Mouse (Mus musculus): ENCODE measurements at regions not wholly inside any gene's neighbourhood (a gene's known extent, or its start where the extent isn't known, plus 50 kb on each side); places are given as distances from the start of the nearest gene placed in this dataset.

DNA sequence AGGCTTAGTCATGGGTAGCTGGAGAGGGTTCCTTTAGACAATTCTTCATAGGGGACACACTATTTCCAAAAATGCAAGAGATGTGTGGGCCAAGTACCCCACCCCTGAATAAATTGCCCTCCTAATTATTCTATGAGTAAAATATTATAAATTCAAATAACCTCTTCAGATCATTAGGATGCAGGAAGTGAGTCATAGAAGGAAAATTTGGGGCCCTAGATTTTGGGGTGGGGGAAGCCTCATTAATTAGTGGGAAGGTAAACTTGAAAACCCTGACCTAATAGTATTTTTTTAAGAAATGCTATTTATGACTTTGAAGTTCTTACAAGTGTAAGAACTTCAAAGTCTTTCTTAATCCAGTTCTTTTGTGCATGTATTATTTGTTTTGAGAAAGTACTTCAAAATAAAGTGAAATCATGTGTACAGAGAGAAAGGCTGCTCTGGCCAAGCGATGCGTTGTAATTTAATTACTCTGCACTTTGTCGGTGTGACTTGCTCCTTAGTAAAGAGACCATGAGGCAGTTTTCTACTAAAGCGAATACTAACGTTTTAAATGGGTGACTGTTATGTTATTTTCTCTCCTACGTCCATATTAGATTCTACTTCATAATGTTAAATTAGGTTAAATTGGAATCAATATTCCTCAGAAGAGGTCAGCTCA is 200.6 kb downstream of the Tgfb2 start:
- DNase-seq (ENCODE audit: extremely low spot score in 1 of 2, low spot score in 1 of 2): no peak

GRCm38 (mm10) chr1:186501726-186502125 is 204.1 kb downstream of the Tgfb2 start:
- DNase-seq (ENCODE audit: extremely low spot score in 1 of 2, low spot score in 1 of 2): no peak

- no peak for DNase-seq (ENCODE audit: extremely low spot score in 1 of 2, low spot score in 1 of 2)
Observed at GRCm38 (mm10) chr1:186497872-186498271, 207.9 kb downstream of the Tgfb2 start.

- no peak for DNase-seq (ENCODE audit: extremely low spot score in 1 of 2, low spot score in 1 of 2)
Observed at GRCm38 (mm10) chr1:186497333-186497732, 208.5 kb downstream of the Tgfb2 start.

GRCm38 (mm10) chr1:186494411-186494783 is 211.4 kb downstream of the Tgfb2 start:
- DNase-seq (ENCODE audit: extremely low spot score in 1 of 2, low spot score in 1 of 2): no peak

DNA sequence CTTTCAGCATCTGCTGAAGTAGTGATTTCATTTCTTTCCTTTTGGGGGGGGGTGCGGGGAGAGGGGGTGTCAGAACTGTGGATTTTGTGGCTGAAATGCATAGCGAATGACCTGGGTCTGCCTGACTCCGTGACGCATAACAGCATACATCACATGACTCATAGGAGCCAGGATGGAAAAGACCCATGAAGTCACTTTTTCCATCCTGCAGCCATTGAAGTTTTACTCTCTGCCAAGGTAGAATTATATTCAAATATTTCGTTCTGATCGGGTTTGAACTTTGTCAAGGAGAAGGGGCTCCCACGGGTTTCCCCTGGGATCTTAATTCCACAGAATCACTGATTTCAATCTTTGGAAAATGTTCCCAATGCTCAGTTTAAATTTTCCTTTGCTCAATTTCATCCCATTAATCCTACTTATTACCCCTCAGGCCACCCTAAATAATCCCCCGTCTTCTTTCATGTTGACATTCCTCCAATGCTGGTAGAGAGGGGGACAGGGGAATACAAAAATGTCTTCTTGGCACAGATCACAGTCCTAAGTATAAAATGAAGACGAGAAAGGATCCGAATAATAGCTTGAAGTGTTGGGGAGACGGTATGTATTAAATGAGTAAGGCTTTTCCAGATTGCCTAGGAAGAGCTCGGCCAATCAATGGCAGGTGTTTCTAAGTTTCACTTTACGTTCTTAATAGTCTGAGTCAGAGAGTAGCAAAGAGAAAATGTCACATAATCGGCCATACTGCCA is 212.0 kb downstream of the Tgfb2 start:
- no peak for DNase-seq (ENCODE audit: extremely low spot score in 1 of 2, low spot score in 1 of 2)

- DNase-seq (ENCODE audit: extremely low spot score in 1 of 2, low spot score in 1 of 2): no peak
Observed at GRCm38 (mm10) chr1:186482177-186482576, 223.6 kb downstream of the Tgfb2 start.

DNA sequence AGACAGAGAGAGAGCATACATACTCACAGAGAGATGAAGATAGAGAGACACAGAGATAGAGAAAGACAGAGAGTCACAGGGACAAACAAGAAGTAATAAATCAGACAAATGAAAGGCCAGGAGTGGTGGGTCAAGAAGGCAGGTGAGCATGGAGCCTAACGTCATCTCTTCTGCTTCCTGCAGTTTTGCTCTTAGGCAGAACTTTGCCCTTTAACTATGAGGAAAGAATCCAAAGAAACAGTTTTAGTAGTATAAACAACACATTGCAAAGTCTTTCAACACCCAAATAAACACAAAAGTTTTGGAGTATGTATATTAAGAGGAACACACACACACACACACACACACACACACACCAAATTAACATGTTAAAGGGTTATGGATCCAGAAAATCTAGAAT is 225.8 kb downstream of the Tgfb2 start:
- no peak for DNase-seq (ENCODE audit: extremely low spot score in 1 of 2, low spot score in 1 of 2)

DNA sequence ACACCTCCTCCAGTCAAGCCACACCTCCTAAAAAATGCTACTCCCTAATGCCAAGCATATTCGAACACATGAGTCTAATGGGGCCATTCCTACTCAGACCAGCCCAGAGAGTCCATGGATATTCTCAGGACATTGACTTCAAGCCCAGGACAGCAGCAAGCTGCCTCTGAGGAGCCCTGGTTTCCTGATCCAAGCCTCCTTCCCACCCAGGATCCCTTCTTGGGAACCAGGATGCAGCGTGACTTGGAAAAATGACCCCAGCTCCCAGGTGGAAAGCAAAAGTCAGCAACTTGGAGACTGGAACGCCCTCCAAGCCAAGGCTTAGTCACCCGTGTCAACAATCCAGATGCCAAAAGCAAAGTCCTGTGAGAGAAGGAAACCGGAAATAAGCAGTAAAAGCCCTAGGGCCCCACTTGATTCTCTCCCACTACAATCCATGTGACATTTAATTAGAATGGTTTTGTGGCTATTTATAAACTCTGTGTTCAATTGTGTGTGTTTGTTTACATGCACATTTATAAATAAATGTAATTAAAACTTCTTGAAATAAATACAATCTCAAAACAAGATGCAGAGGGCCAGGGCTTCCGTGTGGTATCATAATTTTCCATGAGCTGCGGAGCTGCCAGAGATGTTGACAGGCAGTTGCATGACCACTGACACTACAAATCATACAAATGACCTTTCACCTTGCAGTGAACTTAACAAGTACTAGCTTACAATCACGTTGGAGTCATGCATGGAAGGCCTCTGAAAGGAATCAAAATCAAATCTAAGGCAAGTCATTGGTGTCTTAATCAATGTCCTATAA is 227.2 kb downstream of the Tgfb2 start:
- no peak for DNase-seq (ENCODE audit: extremely low spot score in 1 of 2, low spot score in 1 of 2)

DNA sequence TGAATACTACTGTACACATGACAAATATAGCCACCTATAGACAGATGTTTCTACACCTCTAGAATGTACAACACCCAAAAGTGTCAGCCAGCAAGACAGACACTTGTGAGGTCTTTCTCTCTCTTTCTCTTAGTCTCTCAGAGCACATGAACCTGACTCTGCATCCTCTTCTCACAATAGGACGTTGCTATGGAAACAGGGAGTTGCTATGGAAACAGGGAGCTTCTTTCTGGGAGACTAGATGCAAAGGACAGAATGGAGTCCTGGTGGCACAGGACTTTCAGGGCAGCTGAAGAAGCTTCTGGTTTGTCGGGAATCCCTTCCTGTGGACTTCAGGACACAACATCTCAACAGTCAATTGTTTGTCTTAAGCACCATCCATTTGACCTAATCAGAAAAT is 230.9 kb downstream of the Tgfb2 start:
- DNase-seq (ENCODE audit: extremely low spot score in 1 of 2, low spot score in 1 of 2): peak; percentile 21 to 83

DNA sequence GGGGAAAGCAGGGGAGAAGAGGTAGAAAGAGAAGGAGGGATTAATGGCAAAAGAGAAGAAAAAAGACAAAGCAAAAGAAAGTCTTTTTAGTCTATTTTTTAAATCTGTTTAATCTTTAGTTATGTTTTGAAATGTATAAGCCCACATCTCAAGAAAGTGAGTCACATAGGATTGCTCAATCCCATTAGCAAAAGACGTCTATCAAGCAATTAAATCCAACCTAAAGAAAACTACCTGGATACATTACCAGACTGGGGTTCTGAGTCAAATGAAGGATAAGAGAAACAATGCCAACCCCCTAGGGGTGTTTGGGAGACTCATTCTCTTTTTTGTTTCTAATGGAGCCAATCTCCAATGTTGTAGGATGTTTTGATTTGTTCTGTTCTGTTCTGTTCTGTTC is 231.4 kb downstream of the Tgfb2 start:
- no peak for DNase-seq (ENCODE audit: extremely low spot score in 1 of 2, low spot score in 1 of 2)

DNA sequence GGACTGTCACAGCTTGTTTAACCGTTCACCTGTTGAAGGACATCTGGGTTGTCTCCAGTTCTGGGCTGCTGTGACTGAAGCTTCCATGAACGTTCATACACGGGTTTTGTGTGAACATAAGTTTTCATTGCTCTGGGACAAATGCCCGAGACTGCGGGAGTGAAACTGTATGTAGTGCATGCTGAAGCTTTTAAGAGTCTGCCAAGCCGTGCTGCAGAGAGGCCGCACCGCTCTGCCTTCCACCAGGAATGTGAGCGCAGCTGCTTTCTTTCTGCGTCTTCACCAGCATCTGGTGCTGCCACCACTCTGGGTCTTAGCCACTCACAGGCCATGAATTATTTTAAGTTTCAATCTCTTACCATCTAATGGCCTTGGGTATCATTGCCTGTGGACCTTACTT is 232.8 kb downstream of the Tgfb2 start:
- peak in 1 of 2 experiments; percentile 13 for DNase-seq (ENCODE audit: extremely low spot score in 1 of 2, low spot score in 1 of 2)

DNA sequence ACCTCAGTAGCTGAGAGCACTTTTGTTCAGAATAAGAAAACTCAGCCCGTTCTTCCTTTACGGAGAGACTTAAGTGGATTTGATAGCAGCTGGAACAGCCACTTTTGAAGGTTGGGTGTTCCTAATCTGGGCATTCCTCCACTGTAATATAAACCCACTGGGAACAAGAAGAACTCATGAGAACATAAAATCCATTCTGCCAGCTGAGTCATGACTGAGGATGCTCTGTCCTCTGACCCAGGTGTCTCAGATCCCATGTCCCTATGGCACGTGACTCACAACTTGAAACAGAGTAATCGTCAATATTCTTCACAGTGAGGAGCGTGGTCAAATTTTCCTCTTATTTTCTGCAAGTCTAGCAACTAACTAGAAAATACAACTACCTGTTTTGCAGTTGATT is 240.3 kb downstream of the Tgfb2 start:
- DNase-seq (ENCODE audit: extremely low spot score in 1 of 2, low spot score in 1 of 2): no peak

- DNase-seq (ENCODE audit: extremely low spot score in 1 of 2, low spot score in 1 of 2): no peak
Observed at GRCm38 (mm10) chr1:186460742-186461141, 245.0 kb downstream of the Tgfb2 start.

GRCm38 (mm10) chr1:186458099-186458637 is 247.6 kb downstream of the Tgfb2 start:
- DNase-seq (ENCODE audit: extremely low spot score in 1 of 2, low spot score in 1 of 2): no peak

GRCm38 (mm10) chr1:186457098-186457497 is 248.7 kb downstream of the Tgfb2 start:
- DNase-seq (ENCODE audit: extremely low spot score in 1 of 2, low spot score in 1 of 2): no peak

- no peak for DNase-seq (ENCODE audit: extremely low spot score in 1 of 2, low spot score in 1 of 2)
Observed at GRCm38 (mm10) chr1:186456131-186456530, 249.7 kb downstream of the Tgfb2 start.

GRCm38 (mm10) chr1:186455177-186455660 is 250.6 kb downstream of the Tgfb2 start:
- no peak for DNase-seq (ENCODE audit: extremely low spot score in 1 of 2, low spot score in 1 of 2)

DNA sequence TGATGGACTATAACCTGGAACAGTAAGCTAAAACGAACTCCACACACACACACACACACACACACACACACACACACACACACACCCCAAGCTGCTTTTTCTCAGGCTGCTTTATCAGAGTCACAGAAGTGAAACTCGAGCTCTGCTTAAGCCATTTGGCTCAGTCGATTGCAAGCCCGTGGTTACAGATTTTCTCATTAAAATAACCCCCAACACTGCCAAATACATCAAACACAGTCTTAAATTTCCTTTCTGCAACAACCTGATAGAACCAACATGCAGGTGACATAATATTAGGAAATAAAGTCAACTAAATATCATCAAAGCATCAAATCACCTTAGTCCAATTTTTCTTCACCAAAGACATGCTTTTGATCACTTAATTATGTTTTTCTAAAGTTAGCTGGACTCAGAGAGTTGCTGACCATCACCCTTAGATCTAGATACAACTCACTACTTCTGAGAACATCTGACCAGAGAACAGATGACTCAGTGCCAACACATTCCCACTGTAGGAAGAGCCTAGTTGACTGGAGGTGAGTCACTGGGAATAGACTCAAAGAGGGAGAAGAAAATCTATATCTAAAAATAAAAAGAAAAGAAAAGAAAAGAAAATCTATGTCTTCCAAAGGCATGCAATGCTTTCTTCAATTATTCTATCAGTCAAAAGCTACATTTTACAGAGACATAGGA is 251.2 kb downstream of the Tgfb2 start:
- peak in 1 of 2 experiments; percentile 30 for DNase-seq (ENCODE audit: extremely low spot score in 1 of 2, low spot score in 1 of 2)

DNA sequence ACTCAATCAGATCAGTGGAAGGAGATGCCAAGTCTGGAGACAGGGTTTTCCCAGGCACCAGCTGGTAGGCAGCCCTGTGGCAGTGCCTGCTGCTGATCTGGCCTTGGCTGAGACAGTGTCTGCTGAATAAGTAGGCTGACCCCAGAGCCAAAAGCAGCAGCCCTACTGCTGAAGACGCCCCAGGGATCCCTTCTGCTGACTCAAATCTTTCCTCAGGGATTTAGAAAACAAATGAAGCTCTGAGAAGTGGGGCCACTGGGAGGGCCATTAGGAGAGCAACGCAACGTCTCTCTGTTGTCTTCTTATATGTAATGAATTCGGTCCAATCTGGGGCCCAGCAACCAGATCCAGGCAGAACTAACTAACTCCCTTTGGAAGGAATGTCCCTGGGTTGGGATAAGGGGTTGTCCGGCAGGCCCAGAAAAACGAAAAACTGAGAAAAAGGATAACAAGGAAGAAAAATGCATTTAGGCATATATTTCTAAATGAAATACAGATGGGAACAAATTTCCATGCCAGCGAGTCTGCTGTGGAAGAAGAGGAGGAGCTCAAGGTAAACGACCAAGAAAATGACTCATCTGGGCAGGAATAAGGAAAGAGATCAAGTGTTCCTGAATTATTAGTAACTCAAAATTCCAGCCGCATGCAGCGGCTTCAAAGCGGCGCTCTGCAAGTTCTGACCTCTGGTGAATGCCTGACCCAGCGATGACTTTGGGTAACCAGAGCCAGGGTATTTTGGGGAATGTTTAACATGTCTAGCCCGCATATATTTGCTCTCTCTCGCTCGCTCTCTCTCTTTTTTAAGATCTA is 256.7 kb downstream of the Tgfb2 start:
- no peak for DNase-seq (ENCODE audit: extremely low spot score in 1 of 2, low spot score in 1 of 2)

All from frontal cortex, adult 2 months (tissue).